Mouse (Mus musculus) embryonic facial prominence, embryonic 11.5 days (tissue): ENCODE data around the gene Atp1a1. TPM values are rescaled to one million over a fixed set of nuclear protein-coding genes. Genes with fewer than 3 reads are reported as not detected.

Experiments used
- ATAC-seq: fragments of 200-750 bp; cut with Nextera tagmentation; replicated peaks from 2 replicates; pipeline ENCODE4 v1.8.0; 2017; ENCODE audit warnings: low read depth; ENCODE audit not compliant: insufficient number of reproducible peaks, low FRiP score, low TSS enrichment
- DNase-seq: peaks from one replicate; pipeline ENCODE4 v3.0.0-alpha.2; 2015; ENCODE audit warnings: low spot score
- H3K27ac ChIP-seq: fragments of 300-500 bp; sonication (generic); replicated peaks from 2 replicates; pipeline ENCODE4 v1.5.1; 2014; ENCODE audit warnings: mild to moderate bottlenecking, low read depth, low read length, control low read depth
- H3K27me3 ChIP-seq: fragments of 300-500 bp; sonication (generic); 2 replicates; pipeline ENCODE4 v1.6.1; 2014; ENCODE audit warnings: mild to moderate bottlenecking, low read length, moderate library complexity, mixed read lengths; ENCODE audit not compliant: control insufficient read depth, insufficient read depth
- H3K36me3 ChIP-seq: fragments of 300-500 bp; sonication (generic); replicated peaks from 2 replicates; pipeline ENCODE4 v1.6.1; 2014; ENCODE audit warnings: low read depth, mild to moderate bottlenecking, low read length, moderate library complexity, mixed read lengths; ENCODE audit not compliant: control insufficient read depth, insufficient read depth
- H3K4me1 ChIP-seq: fragments of 300-500 bp; sonication (generic); 2 replicates; pipeline ENCODE4 v1.6.1; 2014; ENCODE audit warnings: low read length, mixed read lengths; ENCODE audit not compliant: control insufficient read depth, insufficient read depth
- H3K4me2 ChIP-seq: fragments of 300-500 bp; sonication (generic); 2 replicates; pipeline ENCODE4 v1.6.1; 2014; ENCODE audit warnings: low read depth, mild to moderate bottlenecking, control low read depth, low read length, moderate library complexity
- H3K4me3 ChIP-seq: fragments of 300-500 bp; sonication (generic); 2 replicates; pipeline ENCODE4 v1.5.1; 2014; ENCODE audit warnings: low read depth, low read length, control low read depth
- H3K9ac ChIP-seq: fragments of 300-500 bp; sonication (generic); replicated peaks from 2 replicates; pipeline ENCODE4 v1.6.1; 2014; ENCODE audit warnings: mild to moderate bottlenecking, control low read depth, low read length
- H3K9me3 ChIP-seq: fragments of 300-500 bp; sonication (generic); replicated peaks from 2 replicates; pipeline ENCODE4 v1.6.1; 2016; ENCODE audit warnings: mild to moderate bottlenecking, low read length, inconsistent platforms, mixed read lengths; ENCODE audit not compliant: control insufficient read depth
- WGBS: fragments of 180-500 bp; shearing (Covaris S2); extraction: QIAGEN DNeasy Blood & Tissue Kit; methylation state at CpG from one replicate; pipeline ENCODE4 v1.1.7; 2014; 5-methylcytosine and 5-hydroxymethylcytosine counted together
- polyA plus RNA-seq: library from polyadenylated mRNA; unstranded; fragments of >200 nt; fragmentation: Nextera tagmentation; extraction: Ambion mirVana; gene quantifications from 2 replicates; pipeline ENCODE4 v1.2.1, GENCODE M21; 2014

The Atp1a1 gene
- polyA plus RNA-seq, 1 experiment from 2014 or later: 87.9 TPM

GRCm38 (mm10) chr3:101562510-101563209, 41.8 kb downstream of the Atp1a1 start:
- DNase-seq: no peak
- 0 out of 2 replicates have a peak, but pooled peaks have one; percentile 29 for ATAC-seq

GRCm38 (mm10) chr3:101561948-101562347, 42.5 kb downstream of the Atp1a1 start:
- Histone ChIP-seq H3K27me3 (no peaks in the 10 kb centered on the region), H3K9ac (no peak overlapping the region), H3K27ac (no peak overlapping the region), H3K4me1 (no peaks in the 10 kb centered on the region), H3K4me3 (no peak overlapping the region), H3K9me3 (no peaks in the 10 kb centered on the region), H3K4me2 (no peak overlapping the region), H3K36me3 (no peaks in the 10 kb centered on the region)
- 87% methylated on average over 5 of the region's 5 CpGs for WGBS
- DNase-seq (no peak), ATAC-seq (no peak)

More at GRCm38 (mm10) chr3:101562510-101563209, 41.8 kb downstream of the Atp1a1 start:
- H3K4me2 ChIP-seq: no peak overlapping the region
- no peaks in the 10 kb centered on the region for H3K36me3 ChIP-seq
- no peak overlapping the region for H3K4me3 ChIP-seq
- 28% methylated on average over 10 of the region's 10 CpGs for WGBS
- H3K4me1 ChIP-seq: no peaks in the 10 kb centered on the region
- no peak overlapping the region for H3K27ac ChIP-seq
- no peaks in the 10 kb centered on the region for H3K27me3 ChIP-seq
- H3K9ac ChIP-seq: 0 out of 2 replicates have a peak overlapping the region, but pooled peaks have one; percentile 1
- no peaks in the 10 kb centered on the region for H3K9me3 ChIP-seq

GRCm38 (mm10) chr3:101560841-101561522, 43.5 kb downstream of the Atp1a1 start:
- Histone ChIP-seq H3K4me3 (no peak overlapping the region), H3K4me1 (no peaks in the 10 kb centered on the region), H3K9ac (no peak overlapping the region), H3K36me3 (no peaks in the 10 kb centered on the region), H3K27ac (no peak overlapping the region), H3K4me2 (no peak overlapping the region), H3K9me3 (no peaks in the 10 kb centered on the region), H3K27me3 (no peaks in the 10 kb centered on the region)
- DNase-seq: no peak
- 69% methylated on average over 9 of the region's 9 CpGs for WGBS
- ATAC-seq: no peak

- Histone ChIP-seq H3K4me1 (no peaks in the 10 kb centered on the region), H3K9ac (no peak overlapping the region), H3K4me3 (no peak overlapping the region), H3K4me2 (no peak overlapping the region), H3K27me3 (no peaks in the 10 kb centered on the region), H3K27ac (no peak overlapping the region), H3K9me3 (no peaks in the 10 kb centered on the region), H3K36me3 (no peaks in the 10 kb centered on the region)
- DNase-seq (no peak), ATAC-seq (no peak)
- 79% methylated on average over 2 of the region's 2 CpGs for WGBS
These were observed 47.8 kb downstream of the Atp1a1 start for GRCm38 (mm10) chr3:101556712-101557111.

GRCm38 (mm10) chr3:101552621-101553620, 51.6 kb downstream of the Atp1a1 start:
- Histone ChIP-seq H3K27me3 (no peaks in the 10 kb centered on the region), H3K9me3 (no peaks in the 10 kb centered on the region), H3K4me3 (no peak overlapping the region), H3K4me2 (no peak overlapping the region), H3K36me3 (no peaks in the 10 kb centered on the region), H3K9ac (no peak overlapping the region), H3K4me1 (no peaks in the 10 kb centered on the region), H3K27ac (no peak overlapping the region)
- DNase-seq: no peak
- ATAC-seq: no peak
- 73% methylated on average over 7 of the region's 7 CpGs for WGBS

- H3K9ac ChIP-seq: peak overlapping the region; percentile 22; the same call in 1 of the 2 replicates
- H3K27me3 ChIP-seq: no peaks in the 10 kb centered on the region
- H3K4me3 ChIP-seq: no peak overlapping the region
- no peak overlapping the region for H3K27ac ChIP-seq
- WGBS: 44% methylated on average over 26 of the region's 26 CpGs
- H3K4me2 ChIP-seq: peak overlapping the region; percentile 5; the same call in 1 of the 2 replicates
- ATAC-seq (peak; percentile 66; the same call in 1 of the 2 replicates), DNase-seq (no peak)
- H3K4me1 ChIP-seq: no peaks in the 10 kb centered on the region
- H3K9me3 ChIP-seq: no peaks in the 10 kb centered on the region
- no peaks in the 10 kb centered on the region for H3K36me3 ChIP-seq
These were observed 52.8 kb downstream of the Atp1a1 start for GRCm38 (mm10) chr3:101551457-101552230.

GRCm38 (mm10) chr3:101549749-101550148, 54.7 kb downstream of the Atp1a1 start:
- WGBS: 82% methylated on average over 5 of the region's 5 CpGs

More at GRCm38 (mm10) chr3:101549749-101550148, 54.7 kb downstream of the Atp1a1 start:
- no peak overlapping the region for H3K27ac ChIP-seq
- no peaks in the 10 kb centered on the region for H3K9me3 ChIP-seq
- H3K4me1 ChIP-seq: no peaks in the 10 kb centered on the region
- no peaks in the 10 kb centered on the region for H3K27me3 ChIP-seq
- H3K9ac ChIP-seq: no peak overlapping the region
- H3K4me3 ChIP-seq: no peak overlapping the region
- DNase-seq (no peak), ATAC-seq (no peak)
- no peak overlapping the region for H3K4me2 ChIP-seq
- H3K36me3 ChIP-seq: no peaks in the 10 kb centered on the region
